Mouse (Mus musculus): Measurements from ENCODE around the gene Brwd1.
"Not testable (repeated sequence)": the region's sequence is repeated elsewhere in the genome, so short reads cannot be mapped to it uniquely, and the experiment has no call there.

Brwd1 gene

GRCm38 (mm10) chr16:96080524-96080923 is 1.8 kb downstream of the Brwd1 start:
- in situ Hi-C loops (cut with MboI): no loop called here

GRCm38 (mm10) chr16:96068364-96068763 is 14.0 kb downstream of the Brwd1 start:
- in situ Hi-C loops (cut with MboI): no loop called here

- in situ Hi-C loops (cut with MboI): no loop called here
Measured at GRCm38 (mm10) chr16:96066174-96066573, 16.2 kb downstream of the Brwd1 start.

GRCm38 (mm10) chr16:96064649-96065048 is 17.7 kb downstream of the Brwd1 start:
- in situ Hi-C loops (cut with MboI): no loop called here

- in situ Hi-C loops (cut with MboI): no loop called here
Measured at GRCm38 (mm10) chr16:96044096-96044495, 38.2 kb downstream of the Brwd1 start.

- in situ Hi-C loops (cut with MboI): no loop called here
Measured at GRCm38 (mm10) chr16:96040691-96041090, 41.6 kb downstream of the Brwd1 start.

GRCm38 (mm10) chr16:96039538-96039937 is 42.8 kb downstream of the Brwd1 start:
- in situ Hi-C loops (cut with MboI): no loop called here

- in situ Hi-C loops (cut with MboI): no loop called here
Measured at GRCm38 (mm10) chr16:96034473-96034872, 47.9 kb downstream of the Brwd1 start.

- in situ Hi-C loops (cut with MboI): no loop called here
Measured at GRCm38 (mm10) chr16:96032368-96033043, 49.8 kb downstream of the Brwd1 start.

GRCm38 (mm10) chr16:96030476-96031102 is 51.7 kb downstream of the Brwd1 start:
- in situ Hi-C loops (cut with MboI): no loop called here

- in situ Hi-C loops (cut with MboI): no loop called here
Measured at GRCm38 (mm10) chr16:96026256-96026655, 56.1 kb downstream of the Brwd1 start.

GRCm38 (mm10) chr16:96025244-96025643 is 57.1 kb downstream of the Brwd1 start:
- in situ Hi-C loops (cut with MboI): no loop called here

GRCm38 (mm10) chr16:96021045-96021444 is 61.3 kb downstream of the Brwd1 start:
- in situ Hi-C loops (cut with MboI): no loop called here

- in situ Hi-C loops (cut with MboI): not testable (repeated sequence)
Measured at GRCm38 (mm10) chr16:96009124-96009523, 73.2 kb downstream of the Brwd1 start.

GRCm38 (mm10) chr16:96004278-96004677 is 78.0 kb downstream of the Brwd1 start:
- in situ Hi-C loops (cut with MboI): not testable (repeated sequence)

GRCm38 (mm10) chr16:95999291-95999690 is 83.0 kb downstream of the Brwd1 start:
- in situ Hi-C loops (cut with MboI): no loop called here

- in situ Hi-C loops (cut with MboI): no loop called here
Measured at GRCm38 (mm10) chr16:95996156-95996555, 86.2 kb downstream of the Brwd1 start.

- in situ Hi-C loops (cut with MboI): not testable (repeated sequence)
Measured at GRCm38 (mm10) chr16:95994576-95994975, 87.8 kb downstream of the Brwd1 start.

GRCm38 (mm10) chr16:95992596-95992995 is 89.7 kb downstream of the Brwd1 start:
- in situ Hi-C loops (cut with MboI): no loop called here

GRCm38 (mm10) chr16:95991122-95991900 is 91.0 kb downstream of the Brwd1 start:
- in situ Hi-C loops (cut with MboI): no loop called here

GRCm38 (mm10) chr16:95990462-95991121 is 91.7 kb downstream of the Brwd1 start, which contains the start of gene Psmg1:
Gene Psmg1, minus strand, starts transcription at chr16:95990960.
- in situ Hi-C loops (cut with MboI): no loop called here

- in situ Hi-C loops (cut with MboI): no loop called here
Measured at GRCm38 (mm10) chr16:95984911-95985310, 97.4 kb downstream of the Brwd1 start.
